17 mouse cellular contexts compared by ENCODE assay signal in the genomic region with DNA sequence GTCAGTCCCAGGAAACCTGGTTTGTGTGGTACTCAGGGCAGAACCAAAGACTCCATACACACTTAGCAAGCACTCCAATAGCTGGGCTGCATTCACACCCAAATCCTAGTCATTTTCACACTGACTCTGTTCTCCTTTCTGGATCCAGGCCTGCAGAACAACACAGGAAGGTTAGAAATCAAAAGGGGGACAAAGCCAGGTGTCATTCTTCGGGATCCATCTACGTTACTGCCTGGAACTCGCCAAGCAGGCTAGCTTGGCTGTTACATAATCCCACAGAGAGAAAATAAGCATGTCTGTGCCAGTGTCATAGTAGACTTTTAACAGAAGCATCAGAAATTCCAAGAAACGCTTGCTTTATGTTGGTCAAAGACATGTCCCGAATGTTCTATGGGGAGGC.
"Had no signal": no experiment of that assay in that cellular context is flagged by ENCODE, and none has a peak within 500 bp of the region (broad histone marks: within the 10 kb centered on the region; RNA-seq: fewer than 3 reads in every experiment).

No protein-coding gene starts in this region.

- DNase-seq: lung, embryonic 14.5 days; lung, postnatal 10 days; lung, postnatal 4 days; midbrain, embryonic 14.5 days; retina, postnatal 1 day; right cerebral cortex, adult 18-20 months; right cerebral cortex, postnatal 25 days; right cerebral cortex, postnatal 4 days; spleen, adult 18-20 months; thymus, adult 18-20 months; thymus, postnatal 14 days; thymus, postnatal 36 days had no signal

- H3K4me3 ChIP-seq: midbrain, embryonic 10.5 days; midbrain, embryonic 12.5 days; myocyte; neural tube, embryonic 13.5 days; neural tube, embryonic 15.5 days had no signal

- H3K27ac ChIP-seq: midbrain, embryonic 10.5 days; midbrain, embryonic 12.5 days; neural tube, embryonic 13.5 days; neural tube, embryonic 15.5 days had no signal
